Mouse (Mus musculus) liver, embryonic 14 days (tissue): ENCODE measurements around the gene D7Ertd443e. TPM values are rescaled to one million over a fixed set of nuclear protein-coding genes. Genes with fewer than 3 reads are reported as not detected.

Experiments used
- polyA plus RNA-seq: library from polyadenylated mRNA; depleted of rRNA; stranded (reverse); fragments of >200 nt; gene quantifications from 2 replicates; pipeline ENCODE4 v1.2.3, GENCODE M21; 2012; rRNA removed

Gene D7Ertd443e
- polyA plus RNA-seq: 0.01 and 0.02 TPM in 2 replicates

DNA sequence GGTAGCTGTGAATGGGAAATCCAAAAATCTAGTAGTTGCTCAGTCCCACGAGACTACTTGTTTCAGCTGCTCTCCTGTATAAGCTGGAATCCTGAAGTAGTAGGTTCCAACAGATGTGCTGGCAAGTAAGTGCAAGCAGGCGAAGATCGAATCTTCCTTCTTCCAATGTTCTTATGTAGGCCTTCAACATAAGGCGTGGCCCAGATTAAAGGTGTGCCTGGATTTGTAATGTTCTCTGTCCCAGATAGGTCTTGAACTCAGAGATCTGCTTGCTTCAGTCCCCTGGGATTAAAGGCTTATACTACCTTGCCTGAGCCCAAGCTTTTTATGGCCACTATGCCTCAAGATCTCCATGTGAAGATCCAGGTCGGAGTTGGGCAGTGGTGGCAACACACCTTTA lies at the start of gene D7Ertd443e:
D7Ertd443e (minus strand) TSS at position 101 of the 400 bp plus-strand sequence.

DNA sequence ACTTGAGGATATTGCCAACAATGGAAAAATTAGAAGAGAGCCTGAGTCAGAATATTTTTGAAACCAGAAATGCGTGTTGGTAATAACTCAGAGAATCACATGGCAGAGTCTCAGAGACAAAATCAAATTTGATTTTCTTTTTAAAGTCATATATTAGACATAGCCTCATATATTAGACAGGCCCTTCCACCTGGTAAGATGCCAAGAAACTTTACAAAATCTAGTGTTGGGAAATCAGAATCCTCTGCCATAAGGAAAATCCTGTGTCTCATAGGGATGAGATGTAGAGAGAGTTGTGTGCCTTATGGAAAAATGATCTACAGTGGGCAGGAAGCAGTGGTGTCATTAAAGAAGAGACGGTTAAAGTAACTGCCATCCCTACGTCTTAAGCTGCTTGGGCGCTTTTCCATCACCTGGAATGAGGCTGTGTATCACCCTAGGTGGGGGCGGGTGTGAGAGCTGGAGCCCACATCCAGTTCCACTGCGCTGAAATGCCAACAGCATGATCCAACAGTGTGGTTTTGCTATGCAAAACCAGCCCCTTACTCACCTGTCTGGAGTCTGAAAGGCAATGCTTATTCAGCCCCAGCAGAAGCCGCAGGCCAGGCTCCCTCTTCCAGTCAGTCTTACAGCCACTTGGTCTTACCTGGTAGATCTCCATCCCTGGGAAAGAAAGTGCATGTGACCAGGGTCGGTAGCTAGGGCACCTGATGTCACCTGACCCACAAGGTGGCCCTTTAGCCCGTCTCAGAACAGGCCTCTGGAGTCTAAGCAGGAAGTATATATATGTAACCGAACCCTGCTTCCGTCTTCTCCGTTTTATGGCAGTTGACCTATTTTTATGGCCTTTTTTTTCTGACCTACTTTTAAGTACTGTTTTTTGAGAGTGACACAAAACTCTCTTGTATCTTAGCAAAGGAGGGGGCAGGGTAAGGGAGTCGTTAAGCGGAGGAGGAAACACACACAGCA lies 153.8 kb downstream of the D7Ertd443e start, which contains the start of gene Adam12:
Adam12 (minus strand) TSS at position 769 of the 969 bp plus-strand sequence.

Other genes with a start within 250 kb of the D7Ertd443e start
- gene Adam12, start 153.5 kb downstream of the D7Ertd443e start, polyA plus RNA-seq: 1.9 and 2.0 TPM in 2 replicates